9 mouse cellular contexts compared by ENCODE assay signal in the genomic region with DNA sequence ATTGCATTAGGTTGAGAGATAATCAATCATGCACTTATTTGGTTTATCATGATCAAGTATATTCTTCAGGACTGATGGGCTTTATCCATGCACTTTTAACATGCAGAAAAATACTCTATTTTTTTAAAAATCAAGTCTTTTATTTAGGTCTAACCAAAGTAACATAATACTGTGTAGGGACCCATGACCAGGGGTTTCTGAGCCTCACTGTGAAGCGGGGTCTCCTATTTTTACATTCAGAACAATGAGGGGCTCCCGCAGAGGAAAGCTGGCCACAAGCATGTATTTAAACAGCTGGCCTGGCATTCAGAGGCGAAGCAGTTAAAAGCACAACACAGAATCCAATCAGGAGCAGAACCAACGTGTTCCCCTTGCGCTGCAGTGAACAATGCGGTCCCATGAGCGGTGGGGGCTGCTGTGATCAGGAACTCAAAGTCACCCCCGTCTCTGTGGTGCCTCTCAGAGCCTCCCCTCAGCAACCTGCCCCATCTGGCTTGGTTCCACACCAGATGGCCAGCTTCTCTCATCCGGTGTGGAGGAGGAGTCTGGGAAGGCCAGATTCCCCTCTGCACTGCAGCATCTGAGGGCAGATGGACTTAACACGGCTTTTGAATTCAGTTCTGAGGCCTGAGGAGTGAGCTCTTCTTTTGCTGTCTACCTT.
A peak's percentile ranks its signal among the peaks of the same experiment; 100 is the strongest.
DNase-seq lines count a peak whose midpoint lies in the region.
"Had no signal": no experiment of that assay in that cellular context is flagged by ENCODE, and none has a peak within 500 bp of the region (broad histone marks: within the 10 kb centered on the region; RNA-seq: fewer than 3 reads in every experiment).

No protein-coding gene starts in this region.

- H3K4me3 ChIP-seq in forebrain, embryonic 10.5 days = no peak overlapping the region
- H3K4me3 ChIP-seq: liver, embryonic 15.5 days had no signal

- H3K36me3 ChIP-seq in forebrain, embryonic 10.5 days (replicated peaks) = no peaks in the 10 kb centered on the region
- H3K36me3 ChIP-seq: liver, embryonic 15.5 days had no signal

- WGBS in forebrain, embryonic 10.5 days = 75% methylated on average over 10 of the region's 10 CpGs

- 0 out of 2 replicates have a peak, but pooled peaks cover 3% of the 10 kb centered on the region for H3K9me3 ChIP-seq in forebrain, embryonic 10.5 days
- H3K9me3 ChIP-seq: liver, embryonic 15.5 days had no signal

- peaks cover 24% of the 10 kb centered on the region for H3K4me1 ChIP-seq in forebrain, embryonic 10.5 days
- H3K4me1 ChIP-seq: liver, embryonic 15.5 days had no signal

- intact Hi-C loops in gastrocnemius, postnatal 14 days (cut with DNase I; ENCODE audit: low total_unique reads) = no loop called here

- H3K27ac ChIP-seq in forebrain, embryonic 10.5 days = peak overlapping the region; percentile 45
- H3K27ac ChIP-seq: liver, embryonic 15.5 days had no signal

- DNase-seq in gastrocnemius, postnatal 14 days = peak; percentile 60
- DNase-seq in gastrocnemius, adult 18-20 months (ENCODE audit: low spot score) = no peak
- peak; percentile 91 for DNase-seq in MN1 (ENCODE audit: low spot score)
- peak; percentile 26 for DNase-seq in forebrain, embryonic 10.5 days (ENCODE audit: extremely low spot score, low spot score)
- DNase-seq in layer of hippocampus, adult 9-11 months = peak; percentile 41
- DNase-seq in retina, adult 2 months (ENCODE audit: low read depth, low spot score) = peak; percentile 41
- DNase-seq in yolk sac, embryonic 10.5 days (ENCODE audit: low spot score) = no peak
- no peak for DNase-seq in frontal cortex, postnatal 25 days (ENCODE audit: low spot score in 2 of 2)

- H3K27me3 ChIP-seq in forebrain, embryonic 10.5 days (ENCODE audit: poor library complexity, severe bottlenecking) = no peaks in the 10 kb centered on the region
- H3K27me3 ChIP-seq: liver, embryonic 15.5 days had no signal

Comparison
In these comparisons a context has a peak if more than half of its experiments do, and no peak if none do; other contexts are left out.
1. DNase-seq: peak in gastrocnemius, postnatal 14 days (single experiment), MN1 (single experiment), forebrain, embryonic 10.5 days (single experiment), layer of hippocampus, adult 9-11 months (single experiment) and retina, adult 2 months (single experiment); none in gastrocnemius, adult 18-20 months (single experiment), yolk sac, embryonic 10.5 days (single experiment) and frontal cortex, postnatal 25 days (0 of 2).